Mouse (Mus musculus): ENCODE results near the gene Gckr.

DNA sequence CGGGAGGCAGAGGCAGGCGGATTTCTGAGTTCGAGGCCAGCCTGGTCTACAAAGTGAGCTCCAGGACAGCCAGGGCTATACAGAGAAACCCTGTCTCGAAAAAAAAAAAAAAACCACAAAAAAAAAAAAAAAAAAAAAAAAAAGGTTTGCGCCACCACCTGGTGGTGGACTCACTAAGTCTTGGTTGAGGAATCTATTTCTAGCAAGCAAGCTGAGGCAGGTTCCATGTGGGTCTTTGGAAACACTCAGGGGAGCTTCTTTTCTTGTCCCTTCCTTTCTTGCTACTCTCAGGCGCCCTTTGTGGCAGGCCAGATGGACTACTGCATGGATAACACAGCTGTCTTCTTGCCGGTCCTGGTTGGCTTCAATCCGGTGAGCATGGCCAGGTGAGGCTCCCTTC lies 4.6 kb downstream of the Gckr start:
- no peak for TF ChIP-seq CTCF (IDR thresholded peaks at IDR 0.05; ENCODE audit: insufficient read depth, low read length)
- no peak for TF ChIP-seq POLR2A (IDR thresholded peaks at IDR 0.05; ENCODE audit: borderline replicate concordance, extremely low read depth, low read depth, low read length)
